Comparison of ENCODE assay signal across 5 mouse cellular contexts in the genomic region with DNA sequence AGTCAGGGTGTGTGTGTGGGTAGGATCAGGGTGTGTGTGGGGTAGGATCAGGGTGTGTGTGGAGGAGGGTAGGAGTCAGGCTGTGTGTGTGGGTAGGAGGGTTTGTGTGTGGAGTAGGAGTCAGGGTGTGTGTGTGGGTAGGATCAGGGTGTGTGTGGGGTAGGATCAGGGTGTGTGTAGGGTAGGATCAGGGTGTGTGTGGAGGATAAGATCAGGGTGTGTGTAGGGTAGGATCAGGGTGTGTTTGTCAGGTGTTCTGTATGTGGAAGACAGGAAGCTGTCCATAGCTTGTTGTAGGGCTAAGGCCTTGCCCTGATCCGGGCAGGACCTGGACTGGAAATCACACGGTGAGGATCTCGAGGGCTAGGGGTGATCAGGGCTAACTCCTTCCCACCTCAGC. TPM values are rescaled to one million over a fixed set of nuclear protein-coding genes. Genes with fewer than 3 reads are reported as not detected.
DNase-seq lines count a peak whose midpoint lies in the region; ATAC-seq and TF ChIP-seq lines count a peak whose summit lies in the region.
"Not testable (repeated sequence)": the region's sequence is repeated elsewhere in the genome, so short reads cannot be mapped to it uniquely, and the experiment has no call there.

No protein-coding gene starts in this region.

- H3K36me3 ChIP-seq in liver, embryonic 11.5 days (ENCODE audit: control insufficient read depth, insufficient read depth, low read length); liver, embryonic 14.5 days (replicated peaks; ENCODE audit: control insufficient read depth, insufficient read depth, low read depth): not testable (repeated sequence)
- peaks cover 10% of the 10 kb centered on the region; the same call in 1 of the 2 replicates for H3K36me3 ChIP-seq in liver, postnatal 0 days (replicated peaks; ENCODE audit: insufficient read depth, low read length)

- not testable (repeated sequence) for H3K4me2 ChIP-seq in liver, embryonic 11.5 days; liver, embryonic 14.5 days (ENCODE audit: low read depth); liver, postnatal 0 days (ENCODE audit: low read depth, low read length)

- TF ChIP-seq EP300 in liver, embryonic 14.5 days (IDR thresholded peaks at IDR 0.05; ENCODE audit: low read depth); liver, postnatal 0 days (IDR thresholded peaks at IDR 0.05; ENCODE audit: low read depth): not testable (repeated sequence)

- H3K9me3 ChIP-seq in liver, embryonic 11.5 days (ENCODE audit: control insufficient read depth, low read length); liver, embryonic 14.5 days (ENCODE audit: control insufficient read depth, low read length); liver, postnatal 0 days (ENCODE audit: low read length): not testable (repeated sequence)

- ATAC-seq in erythroid progenitor cell, adult 5-6 weeks (replicated peaks; ENCODE audit: low FRiP score, poor library complexity, severe bottlenecking), result peak; percentile 32
- peak; percentile 47; the same call in 1 of the 2 replicates for ATAC-seq in liver, embryonic 11.5 days (replicated peaks; ENCODE audit: low FRiP score)
- ATAC-seq in liver, embryonic 14.5 days (ENCODE audit: insufficient read depth), result peak; percentile 53; the same call in 1 of the 2 replicates
- ATAC-seq in liver, postnatal 0 days, result peak; percentile 14; the same call in 1 of the 2 replicates

- 96% methylated on average over 3 of the region's 3 CpGs for WGBS in liver, embryonic 11.5 days
- 86% methylated on average over 3 of the region's 3 CpGs for WGBS in liver, embryonic 14.5 days (ENCODE audit: insufficient replicate concordance)
- 87% methylated on average over 3 of the region's 3 CpGs for WGBS in liver, postnatal 0 days (ENCODE audit: insufficient replicate concordance)

- DNase-seq in liver, embryonic 11.5 days (ENCODE audit: low spot score); liver, embryonic 14.5 days (ENCODE audit: low read depth in 3 of 3, low spot score in 3 of 3); liver, postnatal 0 days: not testable (repeated sequence)
- peak; percentile 16 for DNase-seq in naive thymus-derived CD4-positive, alpha-beta T cell, adult 2 months (ENCODE audit: low read depth)

- H3K9ac ChIP-seq in liver, embryonic 11.5 days (ENCODE audit: low read depth, low read length); liver, embryonic 14.5 days (replicated peaks); liver, postnatal 0 days (replicated peaks): not testable (repeated sequence)

- not testable (repeated sequence) for H3K4me3 ChIP-seq in liver, embryonic 11.5 days (ENCODE audit: low read depth, low read length); liver, embryonic 14.5 days (ENCODE audit: insufficient read depth in 1 of 2, low read depth in 2 of 2, low read length in 2 of 2); liver, postnatal 0 days (ENCODE audit: low read depth, low read length)

- H3K4me1 ChIP-seq in liver, embryonic 11.5 days (replicated peaks; ENCODE audit: control insufficient read depth, insufficient read depth, low read length), result not testable (repeated sequence)
- peaks cover 0 to 20% of the 10 kb centered on the region in 2 experiments; a peak in 3 of 4 replicates for H3K4me1 ChIP-seq in liver, embryonic 14.5 days (replicated peaks; ENCODE audit: control insufficient read depth in 2 of 2, insufficient read depth in 2 of 2, low read length in 1 of 2)
- peaks cover 22% of the 10 kb centered on the region for H3K4me1 ChIP-seq in liver, postnatal 0 days (ENCODE audit: insufficient read depth)

- H3K27me3 ChIP-seq in liver, embryonic 11.5 days (replicated peaks; ENCODE audit: control insufficient read depth, insufficient read depth, low read length); liver, embryonic 14.5 days (ENCODE audit: control insufficient read depth, insufficient read depth, low read length); liver, postnatal 0 days (ENCODE audit: insufficient read depth, low read length): not testable (repeated sequence)

- H3K27ac ChIP-seq in liver, embryonic 11.5 days (ENCODE audit: low read depth, low read length); liver, embryonic 14.5 days; liver, postnatal 0 days (ENCODE audit: low read depth): not testable (repeated sequence)

- not testable (repeated sequence) for TF ChIP-seq CTCF in liver, embryonic 14.5 days (IDR thresholded peaks at IDR 0.05; ENCODE audit: low read depth); liver, postnatal 0 days (IDR thresholded peaks at IDR 0.05; ENCODE audit: low read depth)

RNA-seq across cellular contexts. Expression of a gene that starts 31.6 kb away (rescaled TPM):
- total RNA-seq in erythroid progenitor cell, adult 5-6 weeks (2015; ENCODE audit: low replicate concordance), result 3.2 and 16.3 TPM in 2 replicates
- 0.83 and 2.8 TPM in 2 replicates for total RNA-seq in erythroid progenitor cell, adult 5-6 weeks (2017; ENCODE audit: low replicate concordance)
- polyA plus RNA-seq in liver, embryonic 11.5 days (2014; fragmentation: Nextera tagmentation; extraction: Ambion mirVana), result 71.3 and 80.0 TPM in 2 replicates
- 51.6 and 59.8 TPM in 2 replicates for polyA plus RNA-seq in liver, embryonic 14.5 days (2012; rRNA removed)
- polyA plus RNA-seq in liver, embryonic 14.5 days (2014; fragmentation: Nextera tagmentation; extraction: Ambion mirVana), result 17.7 and 22.3 TPM in 2 replicates
- polyA plus RNA-seq in liver, postnatal 0 days (2015; fragmentation: Nextera tagmentation; extraction: Ambion mirVana), result 3.8 and 3.9 TPM in 2 replicates

RNA-seq across cellular contexts. Expression of a gene that starts 59.7 kb away (rescaled TPM):
- total RNA-seq in erythroid progenitor cell, adult 5-6 weeks (2015; ENCODE audit: low replicate concordance), result 46.1 and 62.0 TPM in 2 replicates
- total RNA-seq in erythroid progenitor cell, adult 5-6 weeks (2017; ENCODE audit: low replicate concordance), result 15.4 and 24.6 TPM in 2 replicates
- 132 and 139 TPM in 2 replicates for polyA plus RNA-seq in liver, embryonic 11.5 days (2014; fragmentation: Nextera tagmentation; extraction: Ambion mirVana)
- polyA plus RNA-seq in liver, embryonic 14.5 days (2012; rRNA removed), result 25.4 and 34.0 TPM in 2 replicates
- polyA plus RNA-seq in liver, embryonic 14.5 days (2014; fragmentation: Nextera tagmentation; extraction: Ambion mirVana), result 61.2 and 64.3 TPM in 2 replicates
- 43.8 and 46.8 TPM in 2 replicates for polyA plus RNA-seq in liver, postnatal 0 days (2015; fragmentation: Nextera tagmentation; extraction: Ambion mirVana)
